Mouse (Mus musculus) thymus, adult 18-20 months (tissue): ENCODE results near the gene Scgb1b7.
"Not testable (repeated sequence)": the region's sequence is repeated elsewhere in the genome, so short reads cannot be mapped to it uniquely, and the experiment has no call there.

Experiments
- DNase-seq, 2 experiments: peaks; one replicate each; pipeline ENCODE4 v3.0.0; 2022; ENCODE audit warnings: mixed read lengths in 2 of 2

The Scgb1b7 gene

GRCm38 (mm10) chr7:31712365-31712764, at the start of gene Scgb1b7:
Gene Scgb1b7 (plus strand): TSS chr7:31712665.
- not testable (repeated sequence) for DNase-seq

GRCm38 (mm10) chr7:31705657-31706056, 6.8 kb upstream of the Scgb1b7 start, which contains the start of gene Scgb2b7:
Gene Scgb2b7 (minus strand): TSS chr7:31705757.
- not testable (repeated sequence) for DNase-seq
